Mouse (Mus musculus) erythroblast, embryonic 14.5 days (primary cell): ENCODE results near the gene Ggt6.

Experiments used
- GATA1 ChIP-seq: IDR thresholded peaks from 2 replicates; pipeline ENCODE4 v1.6.1; 2012; ENCODE audit warnings: low read length, inconsistent platforms, mixed read lengths
- TAL1 ChIP-seq: IDR thresholded peaks from 3 replicates; pipeline ENCODE4 v1.6.1; 2012; ENCODE audit warnings: low read length, inconsistent platforms, mixed read lengths

GRCm38 (mm10) chr11:72423686-72424085 lies 11.6 kb upstream of the Ggt6 start:
- TF ChIP-seq GATA1 (no peak), TAL1 (no peak)
